10 mouse cellular contexts compared by ENCODE assay signal in genomic region chr7:28740949-28741348, GRCm38 (mm10). TPM values are rescaled to one million over a fixed set of nuclear protein-coding genes. Genes with fewer than 3 reads are reported as not detected.
DNase-seq lines count a peak whose midpoint lies in the region; ATAC-seq and TF ChIP-seq lines count a peak whose summit lies in the region.
"Had no signal": no experiment of that assay in that cellular context is flagged by ENCODE, and none has a peak within 500 bp of the region (broad histone marks: within the 10 kb centered on the region; RNA-seq: fewer than 3 reads in every experiment).

No protein-coding gene starts in this region.

- H3K27me3 ChIP-seq in heart, embryonic 14.5 days (ENCODE audit: control insufficient read depth, insufficient read depth, low read length) = no peaks in the 10 kb centered on the region
- no peaks in the 10 kb centered on the region for H3K27me3 ChIP-seq in forebrain, postnatal 0 days (ENCODE audit: insufficient read depth, low read length)
- no peaks in the 10 kb centered on the region for H3K27me3 ChIP-seq in midbrain, embryonic 11.5 days (ENCODE audit: control insufficient read depth, insufficient read depth, low read length)

- peak overlapping the region; percentile 66 to 73 for H3K27ac ChIP-seq in heart, embryonic 14.5 days (replicated peaks in 1 of 2; ENCODE audit: control insufficient read depth in 1 of 2, insufficient read depth in 1 of 2, low read depth in 2 of 2, low read length in 2 of 2)
- H3K27ac ChIP-seq in forebrain, postnatal 0 days (ENCODE audit: low read depth, low read length) = peak overlapping the region; percentile 80; the same call in 1 of the 2 replicates
- H3K27ac ChIP-seq in midbrain, embryonic 11.5 days (ENCODE audit: low read depth, low read length) = no peak overlapping the region

- H3K4me3 ChIP-seq in heart, embryonic 14.5 days (ENCODE audit: control insufficient read depth in 1 of 2, insufficient read depth in 1 of 2, low read depth in 1 of 2, low read length in 2 of 2) = peak overlapping the region; percentile 76 to 96
- peak overlapping the region; percentile 61 for H3K4me3 ChIP-seq in forebrain, postnatal 0 days (ENCODE audit: low read depth, low read length)
- peak overlapping the region; percentile 50 for H3K4me3 ChIP-seq in midbrain, embryonic 11.5 days (ENCODE audit: low read depth, low read length)

- intact Hi-C loops in heart, postnatal 14 days (cut with DNase I) = no loop called here

- peak overlapping the region; percentile 88 for H3K9ac ChIP-seq in heart, embryonic 14.5 days (ENCODE audit: low read length)
- H3K9ac ChIP-seq in forebrain, postnatal 0 days = peak overlapping the region; percentile 72
- peak overlapping the region; percentile 73 for H3K9ac ChIP-seq in midbrain, embryonic 11.5 days (ENCODE audit: low read length)

- no peak for DNase-seq in heart, postnatal 14 days
- peak; percentile 43 for DNase-seq in ES-CJ7 (ENCODE audit: low read depth, low spot score)
- DNase-seq in forebrain, postnatal 0 days = no peak
- no peak for DNase-seq in midbrain, embryonic 11.5 days (ENCODE audit: low spot score, missing footprints)
- DNase-seq in ovary, adult 18-20 months (ENCODE audit: low spot score) = no peak
- no peak for DNase-seq in adipocyte (ENCODE audit: low spot score)
- DNase-seq in kidney, adult 18-20 months = no peak

- TF ChIP-seq CTCF in forebrain, postnatal 0 days (IDR thresholded peaks at IDR 0.05; ENCODE audit: low read depth) = 0 out of 2 replicates have a peak, but pooled peaks have one; percentile 2

- peaks cover 56% of the 10 kb centered on the region for H3K36me3 ChIP-seq in heart, embryonic 14.5 days (ENCODE audit: control insufficient read depth, insufficient read depth, low read length)
- H3K36me3 ChIP-seq in forebrain, postnatal 0 days (ENCODE audit: insufficient read depth) = no peaks in the 10 kb centered on the region; the same call in 1 of the 2 replicates
- peaks cover 3% of the 10 kb centered on the region; the same call in 1 of the 2 replicates for H3K36me3 ChIP-seq in midbrain, embryonic 11.5 days (ENCODE audit: control insufficient read depth, insufficient read depth, low read length)

- H3K4me1 ChIP-seq in heart, embryonic 14.5 days (ENCODE audit: control insufficient read depth in 2 of 2, insufficient read depth in 2 of 2, low read length in 2 of 2) = peaks cover 5 to 14% of the 10 kb centered on the region in 2 experiments
- H3K4me1 ChIP-seq in forebrain, postnatal 0 days (ENCODE audit: insufficient read depth) = peaks cover 8% of the 10 kb centered on the region
- peaks cover 10% of the 10 kb centered on the region for H3K4me1 ChIP-seq in midbrain, embryonic 11.5 days (ENCODE audit: control insufficient read depth, insufficient read depth, low read length)

- WGBS in heart, embryonic 14.5 days = 28% methylated on average over 9 of the region's 9 CpGs
- 39% methylated on average over 9 of the region's 9 CpGs for WGBS in forebrain, postnatal 0 days
- 48% methylated on average over 9 of the region's 9 CpGs for WGBS in midbrain, embryonic 11.5 days

- no peaks in the 10 kb centered on the region for H3K9me3 ChIP-seq in heart, embryonic 14.5 days (ENCODE audit: control insufficient read depth, low read length)
- no peaks in the 10 kb centered on the region for H3K9me3 ChIP-seq in forebrain, postnatal 0 days (ENCODE audit: low read length)
- H3K9me3 ChIP-seq in midbrain, embryonic 11.5 days (ENCODE audit: control insufficient read depth, low read length) = no peaks in the 10 kb centered on the region

- H3K4me2 ChIP-seq in heart, embryonic 14.5 days (ENCODE audit: low read length) = peak overlapping the region; percentile 95
- peak overlapping the region; percentile 87 for H3K4me2 ChIP-seq in forebrain, postnatal 0 days (ENCODE audit: low read depth)
- peak overlapping the region; percentile 84 for H3K4me2 ChIP-seq in midbrain, embryonic 11.5 days

- ATAC-seq in heart, embryonic 14.5 days (ENCODE audit: insufficient number of reproducible peaks, insufficient read depth, low FRiP score, low read depth) = no peak
- ATAC-seq in forebrain, postnatal 0 days = no peak
- ATAC-seq in midbrain, embryonic 11.5 days (ENCODE audit: low FRiP score) = no peak

RNA-seq across cellular contexts. Expression of gene Mrps12, which starts 0.7 kb away (rescaled TPM):
- polyA plus RNA-seq in heart, embryonic 14.5 days (2014; fragmentation: Nextera tagmentation; extraction: Ambion mirVana) = 129 and 135 TPM in 2 replicates
- 10 to 100 TPM; 55.6 to 55.9 TPM for total RNA-seq in heart, postnatal 14 days (2021)
- 48.6 and 78.0 TPM in 2 replicates for total RNA-seq in forebrain, postnatal 0 days (2014; rRNA removed)
- 101 and 119 TPM in 2 replicates for polyA plus RNA-seq in forebrain, postnatal 0 days (2015; fragmentation: Nextera tagmentation; extraction: Ambion mirVana)
- 127 and 135 TPM in 2 replicates for polyA plus RNA-seq in midbrain, embryonic 11.5 days (2014; fragmentation: Nextera tagmentation; extraction: Ambion mirVana)

RNA-seq across cellular contexts. Expression of gene Sars2, which starts 0.8 kb away (rescaled TPM):
- 18.8 and 20.3 TPM in 2 replicates for polyA plus RNA-seq in heart, embryonic 14.5 days (2014; fragmentation: Nextera tagmentation; extraction: Ambion mirVana)
- 10 to 100 TPM; 14.1 to 16.3 TPM for total RNA-seq in heart, postnatal 14 days (2021)
- total RNA-seq in forebrain, postnatal 0 days (2014; rRNA removed) = 12.6 and 15.1 TPM in 2 replicates
- polyA plus RNA-seq in forebrain, postnatal 0 days (2015; fragmentation: Nextera tagmentation; extraction: Ambion mirVana) = 14.3 and 16.1 TPM in 2 replicates
- polyA plus RNA-seq in midbrain, embryonic 11.5 days (2014; fragmentation: Nextera tagmentation; extraction: Ambion mirVana) = 25.9 and 27.7 TPM in 2 replicates

RNA-seq across cellular contexts. Expression of gene Ccer2, which starts 15.0 kb away (rescaled TPM):
- polyA plus RNA-seq in heart, embryonic 14.5 days (2014; fragmentation: Nextera tagmentation; extraction: Ambion mirVana) = not detected in 2 replicates
- total RNA-seq in heart, postnatal 14 days (2021) = not detected
- not detected in 2 replicates for total RNA-seq in forebrain, postnatal 0 days (2014; rRNA removed)
- polyA plus RNA-seq in forebrain, postnatal 0 days (2015; fragmentation: Nextera tagmentation; extraction: Ambion mirVana) = 0.59 and 0.98 TPM in 2 replicates
- polyA plus RNA-seq in midbrain, embryonic 11.5 days (2014; fragmentation: Nextera tagmentation; extraction: Ambion mirVana) = not detected in 2 replicates
- total RNA-seq: adrenal gland, adult 8-10 months; neutrophil, adult 5-6 weeks had no signal

RNA-seq across cellular contexts. Expression of gene Fbxo17, which starts 24.3 kb away (rescaled TPM):
- 8.0 and 8.6 TPM in 2 replicates for polyA plus RNA-seq in heart, embryonic 14.5 days (2014; fragmentation: Nextera tagmentation; extraction: Ambion mirVana)
- under 1 TPM; 0.44 to 0.74 TPM for total RNA-seq in heart, postnatal 14 days (2021)
- total RNA-seq in forebrain, postnatal 0 days (2014; rRNA removed) = 2.8 and 4.6 TPM in 2 replicates
- polyA plus RNA-seq in forebrain, postnatal 0 days (2015; fragmentation: Nextera tagmentation; extraction: Ambion mirVana) = 4.2 and 4.5 TPM in 2 replicates
- 5.8 and 6.0 TPM in 2 replicates for polyA plus RNA-seq in midbrain, embryonic 11.5 days (2014; fragmentation: Nextera tagmentation; extraction: Ambion mirVana)

RNA-seq across cellular contexts. Expression of gene Sirt2, which starts 25.6 kb away (rescaled TPM):
- 56.4 and 57.7 TPM in 2 replicates for polyA plus RNA-seq in heart, embryonic 14.5 days (2014; fragmentation: Nextera tagmentation; extraction: Ambion mirVana)
- 10 to 100 TPM; 71.6 to 75.1 TPM for total RNA-seq in heart, postnatal 14 days (2021)
- total RNA-seq in forebrain, postnatal 0 days (2014; rRNA removed) = 49.6 and 58.1 TPM in 2 replicates
- polyA plus RNA-seq in forebrain, postnatal 0 days (2015; fragmentation: Nextera tagmentation; extraction: Ambion mirVana) = 105 and 106 TPM in 2 replicates
- 66.2 and 76.5 TPM in 2 replicates for polyA plus RNA-seq in midbrain, embryonic 11.5 days (2014; fragmentation: Nextera tagmentation; extraction: Ambion mirVana)
